Mouse (Mus musculus): ENCODE data around the gene Rnf11. TPM values are rescaled to one million over a fixed set of nuclear protein-coding genes. Genes with fewer than 3 reads are reported as not detected.

Rnf11 gene
- total RNA-seq (2023) = 10 to 100 TPM; 55.7 to 58.3 TPM

GRCm38 (mm10) chr4:109484621-109485020 lies at the start of gene Rnf11:
Gene Rnf11 (minus strand): TSS chr4:109484728.

GRCm38 (mm10) chr4:109531111-109531510 lies 46.6 kb upstream of the Rnf11 start, which contains the start of gene 4930522H14Rik:
Gene 4930522H14Rik (minus strand): TSS chr4:109531297.

GRCm38 (mm10) chr4:109406486-109407175 lies 77.9 kb downstream of the Rnf11 start, which contains the start of gene Ttc39a:
Gene Ttc39a (plus strand): TSS chr4:109406623.

Other genes starting within 250 kb of the Rnf11 start
- 100 to 1,000 TPM; 106 to 112 TPM for gene Eps15, start 204.5 kb downstream of the Rnf11 start, total RNA-seq (2023)
- gene Ttc39a, start 78.1 kb downstream of the Rnf11 start, total RNA-seq (2023) = 1 to 10 TPM in 1 of 2 experiments, under 1 TPM in 1; 0.86 to 1.8 TPM
- gene 4930522H14Rik, start 46.6 kb upstream of the Rnf11 start, total RNA-seq (2023) = not detected
- gene Cdkn2c, start 182.5 kb upstream of the Rnf11 start, total RNA-seq (2023) = 10 to 100 TPM; 42.6 to 49.1 TPM
- gene Faf1, start 191.9 kb upstream of the Rnf11 start, total RNA-seq (2023) = 10 to 100 TPM; 20.1 to 22.1 TPM